Comparison of ENCODE assay signal across 18 mouse cellular contexts in the genomic region with DNA sequence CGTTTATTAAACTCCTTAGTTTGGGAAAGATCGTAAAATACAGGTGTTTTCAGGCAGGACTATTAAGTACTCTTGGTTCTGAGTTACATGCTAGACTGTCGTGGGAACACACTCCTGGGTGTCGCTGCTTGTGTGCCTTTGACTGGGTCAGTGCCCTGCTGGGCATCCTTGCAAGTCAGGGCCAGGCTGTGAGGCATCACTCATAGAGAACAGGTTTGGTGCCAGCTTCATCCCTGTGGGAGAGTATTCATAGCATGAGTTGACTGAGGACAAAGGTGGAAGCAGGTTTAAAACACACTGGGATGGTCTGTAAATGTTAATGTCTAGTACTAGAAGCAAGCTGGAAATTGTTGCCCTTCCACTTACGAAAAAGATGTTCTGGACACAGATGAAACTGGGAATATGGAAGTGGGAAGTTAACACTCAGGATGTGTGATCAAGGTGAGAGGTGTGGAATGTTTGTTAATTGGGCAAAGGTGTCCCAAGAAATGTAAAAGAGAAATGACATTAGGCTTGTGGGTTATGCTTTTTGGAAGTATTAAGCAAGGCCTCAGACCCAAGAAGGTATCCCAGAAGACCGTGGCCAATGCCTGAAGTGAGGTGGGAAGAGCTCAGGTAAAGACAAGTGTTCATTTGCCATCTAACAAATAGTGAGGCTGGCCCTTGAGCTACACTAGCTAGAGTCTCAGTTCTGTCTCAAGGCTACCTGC. TPM values are rescaled to one million over a fixed set of nuclear protein-coding genes. Genes with fewer than 3 reads are reported as not detected.
DNase-seq lines count a peak whose midpoint lies in the region; ATAC-seq and TF ChIP-seq lines count a peak whose summit lies in the region.
"Had no signal": no experiment of that assay in that cellular context is flagged by ENCODE, and none has a peak within 500 bp of the region (broad histone marks: within the 10 kb centered on the region; RNA-seq: fewer than 3 reads in every experiment).

No protein-coding gene starts in this region.

- H3K9ac ChIP-seq in liver, embryonic 15.5 days = no peak overlapping the region
- no peak overlapping the region for H3K9ac ChIP-seq in hindbrain, embryonic 16.5 days (ENCODE audit: low read depth, low read length)
- H3K9ac ChIP-seq: embryonic facial prominence, embryonic 12.5 days; midbrain, embryonic 13.5 days; neural tube, embryonic 12.5 days had no signal

- no peaks in the 10 kb centered on the region for H3K27me3 ChIP-seq in G1E (ENCODE audit: insufficient read depth, low read length)
- no peaks in the 10 kb centered on the region for H3K27me3 ChIP-seq in liver, embryonic 15.5 days
- no peaks in the 10 kb centered on the region for H3K27me3 ChIP-seq in hindbrain, embryonic 16.5 days (replicated peaks; ENCODE audit: control insufficient read depth, insufficient read depth, low read length)
- H3K27me3 ChIP-seq: embryonic facial prominence, embryonic 12.5 days; midbrain, embryonic 13.5 days; neural tube, embryonic 12.5 days had no signal

- peak; percentile 88 for DNase-seq in heart, adult 11 months
- no peak for DNase-seq in heart, postnatal 36 days
- DNase-seq in 3134 (ENCODE audit: extremely low read depth, insufficient read length, low spot score) (peak; percentile 38), G1E (ENCODE audit: low spot score) (no peak)
- no peak for DNase-seq in urinary bladder, postnatal 10 days (ENCODE audit: low spot score)
- no peak for DNase-seq in urinary bladder, adult 18-20 months (ENCODE audit: low spot score in 2 of 2)
- DNase-seq: adrenal gland, adult 8-10 months; cerebellum, postnatal 25 days had no signal

- H3K4me3 ChIP-seq in G1E (ENCODE audit: low read depth, low read length) = peak overlapping the region; percentile 63
- H3K4me3 ChIP-seq in liver, embryonic 15.5 days (replicated peaks) = peak overlapping the region; percentile 80; the same call in 1 of the 2 replicates
- H3K4me3 ChIP-seq in hindbrain, embryonic 16.5 days (ENCODE audit: low read length) = no peak overlapping the region
- H3K4me3 ChIP-seq: heart, embryonic 10.5 days; limb, embryonic 10.5 days; neural tube, embryonic 12.5 days had no signal

- no peaks in the 10 kb centered on the region for H3K9me3 ChIP-seq in G1E (replicated peaks)
- no peaks in the 10 kb centered on the region for H3K9me3 ChIP-seq in liver, embryonic 15.5 days (replicated peaks)
- H3K9me3 ChIP-seq in hindbrain, embryonic 16.5 days (ENCODE audit: control insufficient read depth, low read length) = no peaks in the 10 kb centered on the region
- H3K9me3 ChIP-seq: embryonic facial prominence, embryonic 12.5 days; heart, embryonic 10.5 days; hindbrain, embryonic 10.5 days; limb, embryonic 10.5 days; midbrain, embryonic 13.5 days; neural tube, embryonic 12.5 days had no signal

- H3K36me3 ChIP-seq in G1E (replicated peaks) = peaks cover 35% of the 10 kb centered on the region
- peaks cover 39% of the 10 kb centered on the region for H3K36me3 ChIP-seq in liver, embryonic 15.5 days (replicated peaks)
- H3K36me3 ChIP-seq in hindbrain, embryonic 16.5 days (ENCODE audit: control insufficient read depth, insufficient read depth, low read length) = peaks cover 16% of the 10 kb centered on the region

- no peak for TF ChIP-seq CTCF in G1E (IDR thresholded peaks at IDR 0.05; ENCODE audit: low read depth, low read length)

- H3K4me1 ChIP-seq in G1E (ENCODE audit: insufficient read depth, low read depth, low read length) = peaks cover 79% of the 10 kb centered on the region
- peaks cover 81% of the 10 kb centered on the region for H3K4me1 ChIP-seq in liver, embryonic 15.5 days (replicated peaks)
- peaks cover 15% of the 10 kb centered on the region for H3K4me1 ChIP-seq in hindbrain, embryonic 16.5 days (ENCODE audit: control insufficient read depth, insufficient read depth, low read depth, low read length)

- peak overlapping the region; percentile 99 for H3K27ac ChIP-seq in liver, embryonic 15.5 days (replicated peaks)
- H3K27ac ChIP-seq in hindbrain, embryonic 16.5 days (ENCODE audit: low read depth, low read length) = no peak overlapping the region
- H3K27ac ChIP-seq: embryonic facial prominence, embryonic 12.5 days; heart, embryonic 10.5 days; hindbrain, embryonic 10.5 days; limb, embryonic 10.5 days; midbrain, embryonic 13.5 days; neural tube, embryonic 12.5 days had no signal

- intact Hi-C loops in heart, postnatal 36 days (cut with DNase I) = no loop called here

- peak overlapping the region; percentile 75 for H3K4me2 ChIP-seq in liver, embryonic 15.5 days
- H3K4me2 ChIP-seq in hindbrain, embryonic 16.5 days (ENCODE audit: low read length) = no peak overlapping the region
- H3K4me2 ChIP-seq: embryonic facial prominence, embryonic 12.5 days; midbrain, embryonic 13.5 days had no signal

- 87% methylated on average over 6 of the region's 6 CpGs for WGBS in liver, embryonic 15.5 days (ENCODE audit: insufficient replicate concordance)
- 92% methylated on average over 6 of the region's 6 CpGs for WGBS in hindbrain, embryonic 16.5 days

- no peak for ATAC-seq in G1E (ENCODE audit: extremely low read depth, insufficient number of reproducible peaks, low FRiP score, poor library complexity, severe bottlenecking)
- ATAC-seq in liver, embryonic 15.5 days (ENCODE audit: insufficient read depth) = no peak
- ATAC-seq in hindbrain, embryonic 16.5 days = no peak
- ATAC-seq: intestine, postnatal 0 days; lung, postnatal 0 days; midbrain, embryonic 13.5 days had no signal

RNA-seq across cellular contexts. Expression of a gene that starts 4.9 kb away (rescaled TPM):
- total RNA-seq in heart, postnatal 36 days (2021) = 1,000 to 10,000 TPM; 2,889 to 3,152 TPM
- 2,660 and 2,681 TPM in 2 replicates for total RNA-seq in G1E (2014; fragmentation: Nextera tagmentation)
- total RNA-seq in G1E (2017) = 936 and 1,016 TPM in 2 replicates
- polyA plus RNA-seq in G1E (2012) = 28,412 and 34,236 TPM in 2 replicates
- 3,441 and 3,837 TPM in 2 replicates for polyA plus RNA-seq in liver, embryonic 15.5 days (2015; fragmentation: Nextera tagmentation; extraction: Ambion mirVana)
- polyA plus RNA-seq in hindbrain, embryonic 16.5 days (2015; fragmentation: Nextera tagmentation; extraction: Ambion mirVana) = 1,751 and 1,961 TPM in 2 replicates

RNA-seq across cellular contexts. Expression of a gene that starts 16.1 kb away (rescaled TPM):
- total RNA-seq in heart, postnatal 36 days (2021) = under 1 TPM; 0.11 to 0.14 TPM
- not detected in 2 replicates for total RNA-seq in G1E (2014; fragmentation: Nextera tagmentation)
- 0.22 TPM in 1 of 2 replicates, not detected in the other for total RNA-seq in G1E (2017)
- polyA plus RNA-seq in G1E (2012) = 0.03 TPM in 1 of 2 replicates, not detected in the other
- 0.09 and 0.12 TPM in 2 replicates for polyA plus RNA-seq in liver, embryonic 15.5 days (2015; fragmentation: Nextera tagmentation; extraction: Ambion mirVana)
- polyA plus RNA-seq in hindbrain, embryonic 16.5 days (2015; fragmentation: Nextera tagmentation; extraction: Ambion mirVana) = 2.5 and 3.2 TPM in 2 replicates

RNA-seq across cellular contexts. Expression of a gene that starts 16.1 kb away (rescaled TPM):
- 1 to 10 TPM; 7.9 to 8.7 TPM for total RNA-seq in heart, postnatal 36 days (2021)
- total RNA-seq in G1E (2014; fragmentation: Nextera tagmentation) (4.7 and 25.4 TPM in 2 replicates), G1E (2017) (2.7 and 3.1 TPM in 2 replicates)
- polyA plus RNA-seq in G1E (2012) = 4.0 and 4.2 TPM in 2 replicates
- 245 and 277 TPM in 2 replicates for polyA plus RNA-seq in liver, embryonic 15.5 days (2015; fragmentation: Nextera tagmentation; extraction: Ambion mirVana)
- polyA plus RNA-seq in hindbrain, embryonic 16.5 days (2015; fragmentation: Nextera tagmentation; extraction: Ambion mirVana) = 22.1 and 25.6 TPM in 2 replicates

RNA-seq across cellular contexts. Expression of a gene that starts 56.0 kb away (rescaled TPM):
- 10 to 100 TPM; 37.8 to 39.8 TPM for total RNA-seq in heart, postnatal 36 days (2021)
- total RNA-seq in G1E (2014; fragmentation: Nextera tagmentation) (32.8 and 41.8 TPM in 2 replicates), G1E (2017) (17.0 and 20.1 TPM in 2 replicates)
- 46.6 and 48.8 TPM in 2 replicates for polyA plus RNA-seq in G1E (2012)
- polyA plus RNA-seq in liver, embryonic 15.5 days (2015; fragmentation: Nextera tagmentation; extraction: Ambion mirVana) = 7.6 and 8.9 TPM in 2 replicates
- polyA plus RNA-seq in hindbrain, embryonic 16.5 days (2015; fragmentation: Nextera tagmentation; extraction: Ambion mirVana) = 39.7 and 42.1 TPM in 2 replicates

Comparison
In these comparisons a context has a peak if more than half of its experiments do, and no peak if none do; other contexts are left out.
1. DNase-seq: peak in heart, adult 11 months (single experiment) and 3134 (single experiment); none in heart, postnatal 36 days (0 of 2), G1E (single experiment), urinary bladder, postnatal 10 days (single experiment) and urinary bladder, adult 18-20 months (0 of 2).